Mouse (Mus musculus) ZHBTc4 (cell line): ENCODE data around the gene Lsmem1.
"Not testable (repeated sequence)": the region's sequence is repeated elsewhere in the genome, so short reads cannot be mapped to it uniquely, and the experiment has no call there.

Source experiments
- DNase-seq: peaks from one replicate; pipeline ENCODE4 v3.0.0-alpha.2; 2011; ENCODE audit warnings: low read depth, low spot score

Lsmem1 gene

DNA sequence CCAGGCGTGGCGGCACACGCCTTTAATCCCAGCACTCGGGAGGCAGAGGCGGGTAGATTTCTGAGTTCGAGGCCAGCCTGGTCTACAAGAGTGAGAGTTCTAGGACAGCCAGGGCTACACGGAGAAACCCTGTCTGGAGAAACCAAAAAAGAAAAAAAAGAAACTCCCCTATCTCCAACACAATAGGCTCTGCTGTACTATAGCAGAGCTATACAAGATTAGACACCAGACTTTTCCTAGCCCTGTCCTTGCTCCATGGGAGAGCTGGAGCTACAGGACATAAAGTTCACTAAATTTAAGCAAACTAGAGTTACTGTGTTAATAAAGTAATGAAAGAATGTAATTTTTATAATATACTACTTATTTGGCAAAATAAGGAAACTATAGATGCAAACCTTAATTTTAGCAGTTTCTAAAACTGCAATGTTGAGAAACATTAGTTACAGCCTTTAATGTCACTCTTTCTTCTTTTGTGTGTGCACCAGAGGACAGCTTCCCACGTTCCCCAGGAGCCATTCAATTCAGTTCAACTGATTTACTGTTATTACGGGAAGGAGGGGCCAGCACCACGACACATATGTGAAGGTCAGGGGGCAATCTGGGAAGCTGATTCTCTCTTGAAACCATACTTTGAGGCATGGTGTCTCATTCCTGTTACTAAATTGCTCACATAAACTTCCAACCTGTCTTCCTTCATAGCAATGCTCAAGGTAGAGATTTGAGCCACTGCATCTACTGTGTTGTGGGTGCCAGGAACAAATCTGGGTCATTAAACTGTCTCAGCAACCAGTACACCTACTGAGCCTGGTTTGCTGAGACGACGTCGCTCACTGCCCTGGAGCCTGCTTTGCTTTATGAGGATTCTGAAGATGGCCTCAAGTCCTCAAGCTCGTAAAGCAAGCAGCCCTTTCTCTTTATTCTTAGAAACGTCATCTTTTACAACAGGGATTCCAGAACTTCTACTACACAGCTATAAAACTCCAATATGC is 15.9 kb upstream of the Lsmem1 start:
- no peak for DNase-seq

DNA sequence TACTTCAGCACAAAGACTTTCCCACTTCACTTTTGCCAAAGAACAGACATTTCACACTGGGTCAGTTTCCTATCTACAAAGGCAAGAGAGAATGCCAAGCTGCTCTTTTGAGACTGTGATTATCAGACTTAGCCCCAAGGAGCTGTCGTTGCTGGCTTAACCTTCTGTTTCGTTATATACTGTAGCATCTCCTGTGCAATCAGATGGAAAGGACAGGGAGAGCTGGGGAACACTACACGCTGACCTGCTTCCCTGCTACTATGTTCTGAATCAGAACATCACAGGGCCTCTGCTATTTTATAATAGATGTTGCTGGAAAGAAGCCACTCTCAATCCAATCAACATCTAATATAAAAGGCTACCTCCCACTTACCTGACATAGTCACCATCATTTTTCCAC is 9.8 kb upstream of the Lsmem1 start:
- DNase-seq: no peak

DNA sequence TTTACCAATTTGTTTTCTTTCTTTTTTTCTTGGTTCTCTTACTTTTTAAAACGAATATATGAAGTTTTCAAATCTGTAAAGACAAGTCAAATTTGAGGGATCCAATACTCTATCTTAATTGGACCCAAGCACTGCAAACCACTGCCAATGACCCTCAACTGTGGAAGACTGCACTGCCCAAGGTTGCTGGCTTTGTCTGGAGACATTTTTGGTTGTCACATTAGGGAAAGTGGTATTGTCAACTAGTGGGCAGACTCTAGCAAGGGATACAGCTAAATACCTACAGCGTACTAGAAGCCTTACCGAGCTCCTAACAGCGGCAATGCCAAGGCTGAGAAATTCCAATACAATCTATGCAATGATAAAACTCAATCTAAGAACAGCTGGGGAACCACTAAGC is 8.6 kb upstream of the Lsmem1 start:
- DNase-seq: no peak

DNA sequence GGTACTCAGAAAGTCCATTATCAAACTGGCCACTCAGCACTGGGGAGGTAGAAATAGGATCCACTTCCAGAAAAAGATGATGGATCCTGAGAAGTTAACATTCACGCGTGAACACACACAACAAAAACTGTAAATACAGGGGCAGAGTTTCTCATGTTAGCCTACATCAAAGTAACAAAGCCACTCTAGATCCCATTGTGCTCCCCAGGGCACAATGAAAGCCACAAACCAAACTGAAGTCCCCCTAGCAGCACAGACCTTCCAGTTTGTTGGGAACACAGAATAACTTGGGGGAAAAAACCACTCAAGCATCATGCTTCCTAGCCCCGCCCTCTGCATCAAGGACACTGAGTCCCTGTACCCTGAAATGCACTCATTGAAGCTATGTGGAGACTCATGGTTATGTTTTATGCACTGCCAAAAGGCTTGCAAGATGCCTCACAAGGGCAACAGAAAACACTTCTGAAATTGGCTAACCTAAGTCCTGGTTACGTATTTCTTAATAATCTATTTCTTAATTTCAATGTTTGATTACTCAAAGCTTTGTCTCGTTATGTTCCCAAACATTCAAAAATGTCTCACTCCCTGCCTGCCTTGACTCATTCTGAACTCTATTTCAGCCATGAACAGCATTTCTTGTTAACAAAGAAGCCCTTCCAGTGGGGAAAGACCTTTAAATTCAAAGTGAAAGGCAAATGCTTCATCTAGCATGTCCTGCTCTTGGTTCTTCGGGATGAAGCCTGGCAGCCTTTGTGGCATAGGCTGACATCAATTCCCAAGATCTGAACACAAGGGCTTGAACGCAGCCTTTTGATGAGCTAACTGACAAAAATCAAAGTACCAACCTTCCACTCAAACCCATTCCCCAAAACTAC is 3.1 kb upstream of the Lsmem1 start:
- DNase-seq: no peak

DNA sequence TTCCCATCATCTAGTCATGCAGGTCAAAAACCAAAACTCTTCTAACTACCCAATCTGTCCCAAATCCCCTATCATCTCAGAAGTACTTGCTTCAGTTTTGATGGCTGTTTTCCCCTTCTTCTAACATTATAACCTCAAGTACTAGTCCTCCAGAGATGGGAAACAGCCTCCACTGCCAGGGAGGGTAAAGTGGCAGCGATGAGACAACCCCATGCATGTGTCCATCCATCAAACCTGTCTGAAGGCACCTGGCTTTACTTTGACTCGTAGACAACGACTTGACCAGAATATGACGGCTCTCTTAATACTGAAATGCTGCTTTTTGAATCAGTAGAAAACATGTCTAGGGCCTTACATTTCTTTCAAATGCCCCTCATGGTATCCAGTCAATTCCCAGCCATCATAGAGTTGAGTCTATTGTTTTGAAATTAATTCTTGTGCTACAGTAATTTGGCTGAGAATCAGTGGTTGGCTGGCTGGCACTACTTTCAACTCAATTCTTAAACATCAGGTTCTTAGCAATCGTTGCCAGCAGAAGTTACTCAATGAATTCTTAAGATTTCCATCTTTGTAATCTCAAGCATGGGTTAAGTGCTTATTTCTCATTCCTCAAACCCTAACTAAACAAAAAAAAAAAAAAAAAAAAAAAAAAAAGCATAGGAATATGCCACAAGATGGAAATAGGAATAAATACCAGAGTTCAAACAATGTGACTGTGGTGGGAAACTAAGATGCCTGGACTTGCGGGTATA is 1.4 kb upstream of the Lsmem1 start:
- no peak for DNase-seq

DNA sequence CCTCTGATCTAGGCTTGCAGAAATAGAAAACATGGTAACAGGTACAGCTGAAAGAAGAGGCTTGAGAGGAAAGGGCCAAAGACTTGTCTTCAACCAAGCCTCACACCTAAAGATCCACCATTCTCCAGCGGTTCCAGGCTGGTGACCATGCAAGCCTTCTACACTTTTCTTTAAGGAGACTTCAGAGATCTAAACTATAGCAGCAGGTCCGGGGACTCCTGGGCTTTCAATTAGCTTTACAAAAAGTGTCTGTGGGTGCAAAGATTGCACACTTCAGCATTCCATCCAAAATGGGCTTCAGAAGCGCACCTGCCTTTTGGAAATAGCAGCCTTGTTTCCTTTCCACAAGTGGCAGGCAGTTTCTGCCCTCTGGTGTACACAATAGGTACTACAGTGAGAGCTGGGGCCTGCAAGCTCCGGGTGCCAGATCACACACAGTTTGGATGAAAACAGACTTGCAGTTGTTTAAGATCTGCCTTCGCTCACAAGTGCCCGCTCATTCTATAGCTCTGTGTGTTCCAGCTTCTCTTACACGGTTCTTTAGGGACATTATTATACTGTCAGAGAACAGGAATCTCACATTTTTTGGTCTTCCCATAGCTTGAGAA is 609 bp upstream of the Lsmem1 start:
- peak; percentile 81 for DNase-seq

DNA sequence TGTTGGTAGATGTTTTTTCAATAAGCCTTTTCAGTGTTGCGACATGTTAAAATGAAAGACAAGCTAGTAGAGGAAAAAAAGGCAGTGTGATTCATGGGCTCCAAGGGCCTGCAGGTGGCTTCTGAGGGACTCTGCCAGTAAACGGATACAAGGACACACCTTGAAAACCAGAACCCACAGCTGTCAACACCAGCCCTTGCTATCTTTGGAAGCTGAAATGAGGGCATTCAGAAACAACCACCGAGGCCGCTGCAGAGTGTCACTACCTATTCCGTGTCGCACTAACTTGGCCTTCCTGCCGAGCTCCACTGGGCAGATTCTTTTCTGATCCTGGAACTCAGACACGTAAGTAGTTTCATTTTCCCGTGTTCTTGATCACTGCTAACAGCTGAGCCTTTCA is 863 bp downstream of the Lsmem1 start:
- DNase-seq: no peak

DNA sequence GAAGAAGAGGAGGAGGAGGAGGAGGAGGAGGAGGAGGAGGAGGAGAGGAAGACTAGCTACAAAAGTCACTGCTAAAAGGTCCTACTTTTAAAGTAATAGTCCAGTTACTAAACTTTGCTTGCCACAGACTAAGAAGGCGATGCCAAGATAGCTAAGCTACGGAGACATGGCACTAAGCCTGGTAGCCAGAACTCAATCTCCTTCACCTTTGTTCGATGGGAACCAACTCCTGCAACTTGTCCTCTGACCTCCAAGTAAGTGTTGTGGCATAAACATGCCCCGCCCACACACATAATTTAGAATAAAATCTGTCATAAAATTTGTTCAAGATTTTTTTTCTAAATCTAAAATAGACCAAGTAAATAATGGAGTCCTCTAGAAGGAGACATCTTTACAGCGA is 1.3 kb downstream of the Lsmem1 start:
- DNase-seq: no peak

DNA sequence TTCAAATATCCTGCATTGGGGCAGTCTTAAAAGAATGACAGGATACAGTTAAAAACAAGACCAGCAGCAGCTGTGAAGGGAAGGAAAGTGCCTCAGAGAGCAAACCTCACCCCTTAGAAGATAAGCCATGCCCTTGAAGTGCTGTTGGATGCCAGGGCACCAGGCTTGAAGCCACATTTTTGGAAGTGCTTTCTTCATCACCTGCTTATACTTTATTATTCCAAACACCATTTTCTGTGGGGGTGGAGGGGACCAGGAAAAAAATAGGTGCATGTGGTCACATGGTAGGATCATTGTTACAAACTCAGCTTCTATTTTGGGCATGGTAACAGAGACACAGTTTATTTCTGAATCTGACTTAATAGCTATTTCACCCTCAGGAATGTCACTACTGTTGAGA is 1.8 kb downstream of the Lsmem1 start:
- no peak for DNase-seq

DNA sequence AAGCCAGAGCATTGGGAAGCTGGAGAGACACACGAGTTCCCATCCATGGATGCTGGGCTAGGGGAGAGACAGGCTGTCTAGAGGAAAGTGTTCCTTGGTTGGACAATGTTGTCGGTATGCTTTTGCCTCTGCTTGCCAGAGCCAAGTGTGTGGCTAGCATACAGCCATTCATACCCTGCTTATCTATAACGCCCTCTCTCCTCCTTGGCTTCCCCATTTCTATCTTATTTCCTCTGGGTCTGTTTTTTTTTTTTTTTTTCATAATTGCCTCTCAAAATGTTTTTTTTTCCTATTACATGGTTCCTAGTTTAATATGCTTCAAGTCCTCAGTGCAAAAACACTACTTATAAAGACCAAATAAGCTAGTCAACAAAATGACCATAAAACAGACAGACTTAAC is 13.8 kb downstream of the Lsmem1 start:
- DNase-seq: no peak

DNA sequence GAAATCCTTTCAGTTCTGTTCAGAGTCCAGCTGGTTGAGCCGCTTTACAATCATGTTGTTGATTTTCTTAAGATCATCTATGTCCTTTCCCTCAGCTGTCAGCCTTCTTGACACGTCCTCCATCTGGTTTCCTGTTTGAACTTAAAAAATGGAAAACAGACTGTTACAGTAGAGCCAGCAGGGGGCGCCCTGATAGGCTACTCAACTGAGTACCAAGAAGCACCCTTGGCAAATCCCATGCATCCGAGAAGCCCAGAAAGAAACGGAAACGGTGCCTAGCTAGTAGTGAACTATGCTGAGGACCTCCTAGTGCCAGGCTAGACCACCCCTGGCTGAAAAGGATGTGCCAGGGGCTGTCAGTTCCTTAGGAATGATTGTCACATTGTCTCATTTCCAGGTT is 22.2 kb downstream of the Lsmem1 start:
- peak; percentile 67 for DNase-seq

DNA sequence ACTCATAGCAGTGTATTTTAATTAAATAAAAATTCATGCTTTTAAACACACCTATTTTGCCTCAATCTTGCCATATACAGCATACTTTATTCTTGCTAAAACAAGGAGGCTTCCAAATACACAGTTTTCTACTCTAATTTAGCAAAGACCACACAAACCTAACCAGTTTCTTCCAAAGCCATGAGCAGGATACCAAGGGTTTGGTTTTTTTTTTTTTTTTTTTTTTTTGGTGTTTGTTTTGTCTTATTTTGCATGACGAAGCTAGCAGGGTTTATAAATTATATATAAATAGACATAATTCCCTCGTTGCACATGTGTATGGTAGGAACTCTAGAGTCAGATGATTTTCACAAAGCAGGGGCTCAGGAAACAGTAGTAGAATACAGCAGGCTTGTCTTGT is 23.1 kb downstream of the Lsmem1 start:
- no peak for DNase-seq

DNA sequence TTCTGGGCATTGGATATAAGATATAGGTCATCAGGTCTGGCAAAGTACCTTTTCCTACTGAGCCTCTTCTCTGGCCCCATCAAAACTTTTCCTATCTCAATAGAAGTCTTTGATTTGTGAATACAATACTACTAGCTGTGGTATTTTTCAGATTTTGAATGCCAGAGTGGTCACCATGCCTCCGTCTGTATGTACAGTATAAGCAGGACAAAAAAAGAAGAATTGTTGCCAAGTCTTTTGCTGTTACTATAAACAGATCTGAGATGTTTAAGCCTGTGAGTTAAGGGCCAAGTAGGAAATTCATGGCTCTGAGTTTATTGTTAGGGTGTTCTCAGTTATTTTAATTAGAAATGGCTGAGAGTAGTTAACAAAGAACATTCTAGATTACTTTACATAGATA is 24.1 kb downstream of the Lsmem1 start:
- not testable (repeated sequence) for DNase-seq

DNA sequence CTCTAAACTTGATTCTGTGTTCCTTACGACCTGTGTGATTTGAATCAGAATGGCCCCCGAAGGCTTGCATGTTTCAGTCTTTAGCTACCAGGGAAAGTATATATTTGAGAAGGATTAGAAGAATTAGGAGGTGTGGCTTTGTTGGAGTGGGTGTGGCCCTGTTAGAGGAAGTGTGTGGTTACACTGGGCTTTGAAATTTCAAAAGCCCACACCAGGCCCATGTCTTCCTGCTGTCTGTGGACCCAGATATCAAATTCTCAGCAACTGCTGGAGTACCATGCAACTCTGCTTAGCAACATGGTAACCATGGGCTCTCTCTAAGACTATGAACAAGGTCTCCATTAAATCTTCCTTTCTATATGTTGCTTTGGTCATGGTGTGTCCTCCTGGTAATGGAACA is 27.7 kb downstream of the Lsmem1 start:
- no peak for DNase-seq

DNA sequence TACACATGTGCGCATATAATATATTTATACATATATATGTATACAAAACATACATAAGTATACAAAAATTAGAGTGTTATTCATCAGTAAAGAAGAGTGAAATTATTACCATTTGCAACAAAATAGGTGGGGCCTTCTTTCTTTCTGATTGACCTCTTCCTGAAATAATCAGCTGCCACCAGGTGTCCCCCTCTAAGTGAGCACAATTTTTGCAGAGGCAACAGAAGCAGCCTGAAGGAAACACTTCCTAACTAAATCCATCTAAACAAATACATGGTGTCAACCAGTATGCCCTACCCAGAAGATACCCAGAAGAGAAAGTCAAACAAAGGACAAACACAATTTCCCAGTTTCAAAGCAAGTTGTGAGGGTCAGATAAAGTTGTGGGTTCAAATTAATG is 29.6 kb downstream of the Lsmem1 start:
- no peak for DNase-seq

DNA sequence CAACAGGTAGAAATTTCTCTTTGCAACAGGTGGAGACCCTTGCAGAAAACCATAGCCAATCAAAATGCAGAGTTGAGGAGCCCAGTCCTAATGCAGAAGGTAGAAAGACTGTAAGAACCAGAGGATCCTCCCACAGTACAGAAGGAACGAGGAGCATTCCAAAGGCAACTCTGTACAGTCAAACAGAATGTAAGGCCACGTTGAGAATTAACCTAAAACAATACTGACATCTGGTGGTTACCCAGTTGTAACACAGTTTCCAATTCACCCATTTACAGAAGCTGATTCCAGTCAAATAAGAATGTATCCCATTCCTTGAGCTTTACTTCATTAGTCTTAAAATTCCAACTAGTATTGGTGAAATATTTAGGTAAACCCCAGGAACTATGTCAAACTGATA is 34.7 kb downstream of the Lsmem1 start:
- DNase-seq: peak; percentile 58

DNA sequence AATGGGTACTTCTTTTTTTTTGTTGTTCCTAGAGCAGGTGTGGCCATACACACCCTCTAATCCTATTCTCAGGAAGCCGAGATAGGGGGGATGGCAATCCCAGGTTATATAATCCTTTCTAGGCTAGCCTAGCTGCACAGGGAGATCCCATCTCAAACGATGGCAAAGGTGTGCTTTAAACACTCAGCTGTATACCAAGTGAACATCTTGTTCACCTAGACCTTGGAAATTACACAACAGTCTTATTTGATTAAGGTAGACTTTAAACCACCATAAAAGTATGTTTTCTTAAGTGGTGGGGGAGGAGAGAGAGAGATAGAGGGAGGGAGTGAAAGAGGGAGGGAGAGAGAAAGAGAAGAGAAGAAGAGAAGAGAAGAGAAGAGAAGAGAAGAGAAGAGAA is 38.5 kb downstream of the Lsmem1 start:
- DNase-seq: no peak

DNA sequence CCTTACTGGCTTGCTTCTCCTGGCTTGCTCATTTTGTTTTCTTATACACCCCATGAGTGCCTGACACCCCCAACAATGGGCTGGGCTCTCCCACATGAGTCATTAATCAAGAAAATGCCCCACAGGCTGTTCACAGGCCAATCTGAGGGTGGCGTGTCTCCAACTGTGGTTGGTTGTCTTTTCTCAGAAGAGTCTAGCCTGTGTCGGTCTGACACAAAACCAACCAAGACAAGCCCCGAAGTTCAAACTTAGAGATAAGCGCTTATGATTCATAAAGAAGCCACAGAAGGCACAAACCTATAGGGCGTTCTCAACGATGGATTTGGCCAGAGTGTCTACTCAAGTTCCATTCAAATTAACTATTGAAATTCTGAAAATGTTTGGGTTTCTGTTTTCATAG is 45.1 kb downstream of the Lsmem1 start:
- no peak for DNase-seq

DNA sequence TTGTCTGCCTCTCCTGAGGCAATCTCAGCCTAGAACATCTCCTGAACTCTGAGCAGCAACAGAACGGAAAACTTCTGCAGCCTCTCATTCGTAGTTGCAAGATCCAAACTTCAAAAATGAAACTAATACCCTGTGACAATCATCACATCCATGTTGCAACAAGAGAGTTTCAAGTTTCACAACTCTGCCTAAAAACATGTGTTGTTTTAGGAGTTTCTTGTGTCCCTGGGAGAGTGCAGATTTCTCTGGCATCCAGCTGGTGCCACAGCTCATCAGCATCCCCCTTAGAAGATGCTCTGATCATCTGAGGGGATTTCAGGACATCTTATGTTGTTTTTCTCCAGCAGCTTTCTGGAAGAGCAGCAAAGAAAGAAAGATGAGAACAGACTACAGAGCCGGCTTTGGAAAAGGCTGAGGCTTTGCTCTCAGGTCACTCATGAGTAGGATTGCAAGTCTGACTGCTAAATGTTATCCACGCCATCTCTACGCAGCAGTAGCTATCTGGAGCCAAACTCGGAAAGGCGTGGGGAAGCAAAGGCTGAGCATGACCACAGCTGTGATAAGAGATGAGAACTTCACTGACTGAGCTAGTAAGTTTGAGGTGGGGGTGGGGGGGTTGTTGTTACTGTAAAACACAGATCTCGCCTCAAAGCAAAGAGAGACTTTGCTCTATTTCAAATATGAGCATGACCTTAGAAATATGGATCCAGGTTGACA is 46.8 kb downstream of the Lsmem1 start:
- no peak for DNase-seq

DNA sequence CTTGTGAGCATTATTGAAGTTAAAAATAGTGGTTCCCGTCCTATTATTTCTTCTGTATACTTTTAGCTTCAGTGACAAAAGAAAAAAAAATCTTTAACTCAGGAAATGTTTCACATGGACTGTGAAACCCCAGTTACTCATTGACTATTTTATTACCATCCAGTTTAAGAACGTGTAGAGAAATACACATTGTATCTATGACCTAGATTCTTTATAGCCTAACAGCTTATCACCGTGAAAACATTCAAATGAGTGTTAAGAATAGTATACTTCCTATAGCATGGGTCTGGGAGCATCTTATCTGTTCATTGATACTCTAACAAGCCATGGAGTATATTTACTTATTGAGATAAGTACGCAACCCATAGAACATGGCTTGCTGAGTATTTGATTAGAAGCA is 52.0 kb downstream of the Lsmem1 start:
- DNase-seq: no peak

DNA sequence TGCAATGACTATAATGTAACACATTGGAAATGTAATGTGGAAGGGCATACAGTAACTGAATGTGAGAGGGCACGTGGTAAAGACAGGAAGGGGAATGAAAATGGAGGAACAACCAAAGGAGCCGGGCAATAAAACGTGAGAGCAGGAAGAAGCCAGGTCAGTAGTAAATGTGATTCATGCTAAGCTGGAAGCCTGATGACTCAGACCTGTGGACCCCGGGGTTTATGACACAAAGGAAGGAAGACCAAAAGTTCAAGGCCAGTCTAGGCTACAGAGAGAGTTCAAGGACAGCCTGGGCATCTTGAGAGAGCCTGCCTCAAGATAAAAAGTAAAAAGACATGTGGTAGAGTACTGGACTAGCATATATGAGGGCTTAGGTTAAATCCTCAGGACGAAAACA is 52.8 kb downstream of the Lsmem1 start:
- DNase-seq: no peak
